Mouse (Mus musculus): ENCODE data around the gene Ech1.

GRCm38 (mm10) chr7:28876099-28876498 lies 51.1 kb downstream of the Ech1 start:
- no peak for TF ChIP-seq MAX (IDR thresholded peaks at IDR 0.05; ENCODE audit: low read length)
- no peak for TF ChIP-seq POLR2A (IDR thresholded peaks at IDR 0.05; ENCODE audit: control insufficient read depth in 1 of 2, insufficient read depth in 1 of 2, low read depth in 1 of 2, low read length in 2 of 2, poor library complexity in 1 of 2)
- no peak for TF ChIP-seq UBTF (IDR thresholded peaks at IDR 0.05; ENCODE audit: borderline replicate concordance, insufficient read depth, low read depth, low read length)
- no peak for TF ChIP-seq GATA1 (IDR thresholded peaks at IDR 0.05; ENCODE audit: low read depth, low read length)
- no peak for TF ChIP-seq POLR2AphosphoS2 (IDR thresholded peaks at IDR 0.05; ENCODE audit: low read length)
- TF ChIP-seq MXI1 (IDR thresholded peaks at IDR 0.05; ENCODE audit: low read depth, low read length): no peak
- TF ChIP-seq CTCF (IDR thresholded peaks at IDR 0.05 in 2 of 3, conservative IDR thresholded peaks at IDR 0.05 in 1 of 3; ENCODE audit: control insufficient read depth in 1 of 3, insufficient read depth in 1 of 3, low read depth in 2 of 3, low read length in 3 of 3, poor library complexity in 1 of 3, severe bottlenecking in 1 of 3): no peak
- TF ChIP-seq BHLHE40 (IDR thresholded peaks at IDR 0.05; ENCODE audit: borderline replicate concordance, low read depth, low read length): no peak
